Mouse (Mus musculus) spleen, postnatal 4 days (tissue): ENCODE results near the gene Sprr2k.
"Not testable (repeated sequence)": the region's sequence is repeated elsewhere in the genome, so short reads cannot be mapped to it uniquely, and the experiment has no call there.

Source experiments
- DNase-seq, 2 experiments: peaks; one replicate each; pipeline ENCODE4 v3.0.0; 2022; ENCODE audit warnings: low spot score in 2 of 2

Sprr2k gene

DNA sequence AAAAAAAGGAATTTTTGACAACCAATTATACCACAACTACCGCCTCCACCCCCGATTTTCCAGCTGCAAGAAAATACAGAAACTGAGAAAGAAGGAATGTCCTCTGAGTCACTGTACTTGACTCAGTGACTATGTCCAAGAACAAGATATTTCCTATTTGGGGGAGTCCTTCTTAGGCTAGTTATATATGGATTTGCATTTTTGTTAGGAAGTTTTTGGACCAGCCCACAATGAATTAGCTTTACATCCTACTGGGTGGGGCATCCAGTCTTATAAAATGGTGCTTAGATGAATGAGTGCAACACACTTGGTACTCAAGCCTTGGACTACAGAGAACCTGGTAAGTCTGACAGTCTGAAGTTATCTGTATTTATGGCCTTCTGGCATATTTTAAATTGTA, at the start of gene Sprr2k:
TSS of gene Sprr2k (plus strand) at position 301 of the 400 bp plus-strand sequence.
- no peak for DNase-seq

GRCm38 (mm10) chr3:92385385-92385784, 47.0 kb upstream of the Sprr2k start, which contains the start of gene Sprr2h:
Gene Sprr2h (plus strand): TSS chr3:92385685.
- DNase-seq, result no peak

DNA sequence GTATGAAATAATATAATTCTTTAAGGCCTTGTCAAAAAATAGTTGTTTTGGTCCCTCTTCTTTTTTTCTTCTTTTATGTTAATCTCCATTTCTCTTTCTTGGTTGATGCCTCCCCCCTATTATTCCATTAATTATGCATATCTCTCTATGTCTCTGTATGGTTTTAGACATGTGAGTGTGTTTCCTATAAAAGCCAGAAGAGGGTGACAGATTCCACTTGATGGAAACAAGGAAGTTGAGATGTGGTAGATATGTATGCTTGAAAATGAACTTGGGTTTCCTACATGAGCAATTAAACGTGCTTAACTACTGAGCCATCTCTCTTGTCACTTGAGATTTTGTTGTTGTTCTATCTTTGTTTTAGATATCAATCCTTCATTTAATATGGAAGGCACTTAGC, 38.1 kb upstream of the Sprr2k start:
- DNase-seq, result no peak

DNA sequence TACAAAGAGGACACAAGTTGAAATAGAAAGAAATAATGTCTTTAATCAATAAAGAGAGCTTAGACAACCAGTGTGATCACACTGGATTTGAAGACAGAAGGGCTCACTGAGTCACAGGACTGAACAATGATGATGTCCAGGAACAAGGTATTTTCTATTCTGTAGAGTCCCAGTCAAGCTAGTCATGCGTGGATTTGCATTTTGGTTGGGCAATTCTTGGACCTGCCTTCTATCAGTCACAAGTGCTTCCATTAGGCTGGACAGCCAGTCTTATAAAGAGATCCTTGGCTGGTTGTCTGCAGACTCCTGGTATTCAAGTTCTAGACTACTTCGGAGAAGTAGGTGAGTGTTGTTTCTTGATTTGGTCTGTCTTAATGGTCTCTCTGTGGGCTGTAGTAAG, 24.7 kb upstream of the Sprr2k start, which contains the start of gene Sprr2i:
TSS of gene Sprr2i (plus strand) at position 301 of the 400 bp plus-strand sequence.
- no peak for DNase-seq

DNA sequence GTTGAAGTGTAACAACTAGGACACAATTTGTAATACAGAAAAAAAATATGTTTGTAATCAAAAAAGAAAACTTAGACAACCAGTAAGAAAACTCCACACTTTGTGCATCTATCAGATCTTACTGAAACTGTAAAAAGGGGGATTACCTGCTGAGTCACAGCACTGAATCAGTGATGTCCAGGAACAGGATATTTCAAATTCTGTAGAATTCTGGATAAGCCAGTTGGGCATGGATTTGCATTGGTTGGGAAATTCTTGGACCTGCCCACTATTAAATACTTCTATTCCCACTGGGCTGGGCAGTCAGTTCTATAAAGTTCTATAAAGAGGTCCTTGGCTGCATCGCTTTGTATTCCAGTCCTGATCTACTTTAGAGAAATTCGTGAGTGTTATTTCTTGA, 14.6 kb upstream of the Sprr2k start, which contains the start of gene Sprr2j-ps:
TSS of gene Sprr2j-ps (plus strand) at position 301 of the 400 bp plus-strand sequence.
- no peak for DNase-seq

DNA sequence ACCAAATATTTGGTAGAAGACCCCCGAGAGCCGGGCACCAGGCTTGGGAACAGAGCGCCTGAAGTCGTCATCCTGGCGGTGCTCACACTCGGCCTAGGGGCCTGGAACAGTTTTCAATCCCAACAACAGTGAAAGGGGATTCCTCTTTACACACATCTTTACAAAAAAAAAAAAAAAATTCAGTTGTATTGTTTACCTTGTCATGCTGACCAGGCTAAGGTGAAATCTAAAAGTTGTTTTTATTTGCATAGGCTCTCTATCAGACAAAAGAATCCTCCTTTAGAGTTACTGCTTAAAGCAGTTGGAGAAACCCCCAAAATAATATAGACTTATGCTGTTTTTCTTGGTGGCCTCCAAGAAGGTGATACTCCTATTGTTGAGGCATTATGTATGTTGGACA, 3.1 kb upstream of the Sprr2k start, which contains the start of gene Gm9774:
TSS of gene Gm9774 (minus strand) at position 101 of the 400 bp plus-strand sequence.
- DNase-seq, result no peak

GRCm38 (mm10) chr3:92438689-92439088, 6.3 kb downstream of the Sprr2k start, which contains the start of gene Sprr1b:
Gene Sprr1b (minus strand): TSS chr3:92438789.
- DNase-seq, result no peak

GRCm38 (mm10) chr3:92440177-92440576, 7.8 kb downstream of the Sprr2k start:
- DNase-seq, result no peak

DNA sequence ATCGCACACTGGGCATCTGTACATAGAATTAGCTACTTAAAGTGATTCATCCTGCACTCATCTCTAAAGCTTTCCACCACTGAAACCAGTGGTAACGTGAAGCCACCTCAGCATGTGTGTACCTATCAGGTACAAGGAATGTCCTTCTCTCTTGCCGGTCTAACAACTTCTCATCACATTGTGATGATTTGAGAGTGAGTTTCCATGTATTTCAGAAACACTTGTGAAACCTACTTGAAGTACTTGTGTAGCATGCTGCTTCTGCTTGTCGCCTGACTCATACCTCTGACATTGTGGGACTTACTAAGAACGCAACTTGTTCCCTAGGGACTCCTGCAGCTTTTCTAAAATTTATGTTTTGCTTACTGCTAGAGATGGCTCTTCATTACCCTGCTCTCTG, 22.8 kb downstream of the Sprr2k start:
- DNase-seq, result no peak

- DNase-seq, result no peak
Measured at GRCm38 (mm10) chr3:92458620-92459019, 26.2 kb downstream of the Sprr2k start, which contains the start of gene Sprr3. Gene Sprr3 (minus strand): TSS chr3:92458720.

- DNase-seq, result no peak
Measured at GRCm38 (mm10) chr3:92466576-92466975, 34.2 kb downstream of the Sprr2k start.

- no peak for DNase-seq
Measured at GRCm38 (mm10) chr3:92467424-92467823, 35.0 kb downstream of the Sprr2k start.

DNA sequence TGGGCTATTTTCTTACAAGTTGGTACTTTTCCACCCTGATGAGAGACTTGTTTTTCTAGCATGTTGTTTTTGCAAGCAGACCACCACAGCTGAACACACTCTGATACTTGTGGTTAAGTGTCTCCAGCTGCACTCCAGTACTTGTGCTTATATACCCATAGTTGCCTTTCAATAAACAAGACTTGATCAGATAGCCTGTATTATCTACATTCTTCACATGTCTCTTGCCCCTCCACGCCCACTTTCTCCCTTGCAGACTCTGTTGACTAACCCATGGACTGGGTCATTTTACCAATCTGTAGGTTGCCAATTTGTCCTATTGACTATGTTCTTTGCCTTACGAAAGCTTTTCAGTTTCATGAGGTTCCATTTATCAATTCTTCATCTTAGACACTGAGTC, 37.7 kb downstream of the Sprr2k start:
- no peak for DNase-seq

DNA sequence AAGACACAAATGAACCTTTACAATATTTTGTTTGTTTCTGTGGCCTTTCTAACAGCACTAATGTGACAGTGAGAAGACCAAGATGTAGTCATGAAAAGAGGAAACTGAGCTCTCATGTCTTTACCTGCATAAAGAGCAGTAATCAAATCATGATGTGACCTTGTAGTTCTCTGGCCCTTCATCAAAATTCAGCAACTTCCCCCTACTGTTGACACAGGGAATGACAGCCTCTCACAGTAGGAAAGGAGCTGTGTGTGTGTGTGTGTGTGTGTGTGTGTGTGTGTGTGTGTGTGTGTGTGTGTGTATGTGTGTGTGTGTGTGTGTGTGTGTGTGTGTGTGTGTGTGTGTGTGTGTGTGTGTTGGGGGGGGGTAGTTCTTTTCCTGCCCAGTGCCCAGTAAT, 48.9 kb downstream of the Sprr2k start:
- not testable (repeated sequence) for DNase-seq
